Mouse (Mus musculus) Muller cell, postnatal 12 days (primary cell): ENCODE measurements at regions not wholly inside any gene's neighbourhood (a gene's known extent, or its start where the extent isn't known, plus 50 kb on each side); places are given as distances from the start of the nearest gene placed in this dataset.

ENCODE experiments used
- DNase-seq: peaks from one replicate; pipeline ENCODE4 v3.0.0-alpha.2; 2015; ENCODE audit errors: inconsistent ontology term

DNA sequence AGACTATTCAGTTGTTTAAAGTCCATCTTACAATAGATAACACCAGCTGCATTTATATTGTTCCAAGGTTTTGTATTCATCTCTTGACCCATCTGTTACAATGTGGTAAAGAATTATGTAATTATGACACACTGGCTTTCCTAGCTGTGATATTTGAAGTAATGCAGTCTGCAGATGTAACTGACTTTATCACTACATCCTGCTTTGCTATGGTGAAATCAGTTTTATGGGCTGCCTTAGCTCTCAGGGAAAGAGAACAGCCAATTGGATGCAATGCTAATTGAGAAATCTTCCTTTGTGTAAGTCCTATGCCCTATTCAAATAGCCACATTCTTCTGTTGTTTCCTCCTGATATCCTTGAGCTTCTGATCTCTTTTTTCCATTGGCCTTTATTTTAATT is 278.2 kb upstream of the Slc8a1 start:
- DNase-seq, result peak; percentile 9

DNA sequence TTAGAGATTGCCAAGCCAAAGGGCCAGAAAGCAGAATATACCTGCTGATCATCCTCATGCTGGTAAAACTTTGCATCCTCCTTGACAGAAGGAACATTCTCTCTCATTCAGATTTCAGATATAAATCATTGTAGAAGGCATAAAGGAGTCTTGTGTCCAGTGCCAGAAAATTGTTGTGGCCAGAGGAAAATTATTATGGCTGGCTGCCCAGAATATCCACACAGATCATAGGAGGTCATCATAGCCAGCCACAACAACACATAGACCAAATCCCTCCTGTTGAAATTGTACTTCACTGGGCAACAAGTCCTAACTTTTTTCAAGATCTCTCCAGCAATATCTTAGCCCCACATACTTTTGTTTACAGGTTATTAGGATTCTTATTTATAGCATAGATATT is 256.3 kb upstream of the Slc8a1 start:
- DNase-seq, result peak; percentile 71
